Mouse (Mus musculus) neural tube, embryonic 15.5 days (tissue): ENCODE measurements at regions not wholly inside any gene's neighbourhood (a gene's known extent, or its start where the extent isn't known, plus 50 kb on each side); places are given as distances from the start of the nearest gene placed in this dataset.
"Not testable (repeated sequence)": the region's sequence is repeated elsewhere in the genome, so short reads cannot be mapped to it uniquely, and the experiment has no call there.

Source experiments
- ATAC-seq: fragments of 200-750 bp; cut with Nextera tagmentation; 2 replicates; pipeline ENCODE4 v1.8.0; 2017; ENCODE audit warnings: mild to moderate bottlenecking, moderate TSS enrichment, moderate library complexity; ENCODE audit not compliant: low FRiP score
- H3K27ac ChIP-seq: fragments of 300-500 bp; sonication (generic); replicated peaks from 2 replicates; pipeline ENCODE4 v1.5.1; 2015; ENCODE audit warnings: mild to moderate bottlenecking, inconsistent platforms
- H3K27me3 ChIP-seq: fragments of 300-500 bp; sonication (generic); replicated peaks from 2 replicates; pipeline ENCODE4 v1.6.1; 2015; ENCODE audit warnings: inconsistent platforms
- H3K36me3 ChIP-seq: fragments of 300-500 bp; sonication (generic); 2 replicates; pipeline ENCODE4 v1.6.1; 2015; ENCODE audit warnings: inconsistent platforms
- H3K4me1 ChIP-seq: fragments of 300-500 bp; sonication (generic); 2 replicates; pipeline ENCODE4 v1.6.1; 2015; ENCODE audit warnings: inconsistent platforms
- H3K4me2 ChIP-seq: fragments of 300-500 bp; sonication (generic); 2 replicates; pipeline ENCODE4 v1.6.1; 2015; ENCODE audit warnings: inconsistent platforms, mild to moderate bottlenecking, moderate library complexity
- H3K4me3 ChIP-seq: fragments of 300-500 bp; sonication (generic); replicated peaks from 2 replicates; pipeline ENCODE4 v1.5.1; 2015; ENCODE audit warnings: mild to moderate bottlenecking, inconsistent platforms
- H3K9ac ChIP-seq: fragments of 300-500 bp; sonication (generic); replicated peaks from 2 replicates; pipeline ENCODE4 v1.6.1; 2015; ENCODE audit warnings: mild to moderate bottlenecking, inconsistent platforms
- H3K9me3 ChIP-seq: fragments of 300-500 bp; sonication (generic); replicated peaks from 2 replicates; pipeline ENCODE4 v1.6.1; 2016; ENCODE audit warnings: inconsistent platforms
- WGBS: fragments of 180-500 bp; shearing (Covaris S2); methylation state at CpG from one replicate; pipeline ENCODE4 v1.1.7; 2015; ENCODE audit warnings: mixed read lengths; 5-methylcytosine and 5-hydroxymethylcytosine counted together

GRCm38 (mm10) chr17:82366001-82366400 is 627.8 kb upstream of the Slc8a1 start:
- H3K27me3 ChIP-seq, result no peaks in the 10 kb centered on the region
- no peaks in the 10 kb centered on the region for H3K9me3 ChIP-seq
- H3K4me1 ChIP-seq, result no peaks in the 10 kb centered on the region
- no peak overlapping the region for H3K4me3 ChIP-seq
- H3K27ac ChIP-seq, result no peak overlapping the region
- WGBS, result 87% methylated on average over 4 of the region's 4 CpGs
- H3K4me2 ChIP-seq, result no peak overlapping the region
- no peaks in the 10 kb centered on the region for H3K36me3 ChIP-seq
- no peak for ATAC-seq
- H3K9ac ChIP-seq, result no peak overlapping the region

- Histone ChIP-seq H3K27ac (no peak overlapping the region), H3K4me3 (no peak overlapping the region), H3K9ac (no peak overlapping the region), H3K36me3 (no peaks in the 10 kb centered on the region), H3K27me3 (no peaks in the 10 kb centered on the region), H3K9me3 (no peaks in the 10 kb centered on the region), H3K4me1 (no peaks in the 10 kb centered on the region), H3K4me2 (no peak overlapping the region)
- no peak for ATAC-seq
These were observed 610.5 kb upstream of the Slc8a1 start for GRCm38 (mm10) chr17:82348636-82349035.

- no peak for ATAC-seq
- no peak overlapping the region for H3K4me3 ChIP-seq
- 95% methylated on average over 5 of the region's 5 CpGs for WGBS
- no peak overlapping the region for H3K9ac ChIP-seq
- no peaks in the 10 kb centered on the region for H3K36me3 ChIP-seq
- no peaks in the 10 kb centered on the region for H3K4me1 ChIP-seq
- H3K9me3 ChIP-seq, result no peaks in the 10 kb centered on the region
- H3K27ac ChIP-seq, result no peak overlapping the region
- no peak overlapping the region for H3K4me2 ChIP-seq
- no peaks in the 10 kb centered on the region for H3K27me3 ChIP-seq
These were observed 593.3 kb upstream of the Slc8a1 start for GRCm38 (mm10) chr17:82331429-82331828.

GRCm38 (mm10) chr17:82312191-82312590 is 574.0 kb upstream of the Slc8a1 start:
- Histone ChIP-seq H3K9ac (no peak overlapping the region), H3K4me3 (no peak overlapping the region), H3K9me3 (no peaks in the 10 kb centered on the region), H3K4me1 (no peaks in the 10 kb centered on the region), H3K36me3 (no peaks in the 10 kb centered on the region), H3K27me3 (no peaks in the 10 kb centered on the region), H3K4me2 (no peak overlapping the region), H3K27ac (no peak overlapping the region)
- ATAC-seq, result no peak
- WGBS, result 85% methylated on average over 5 of the region's 5 CpGs

GRCm38 (mm10) chr17:82306347-82306746 is 568.2 kb upstream of the Slc8a1 start:
- H3K4me2 ChIP-seq, result no peak overlapping the region
- no peak overlapping the region for H3K27ac ChIP-seq
- no peak overlapping the region for H3K9ac ChIP-seq
- H3K4me1 ChIP-seq, result no peaks in the 10 kb centered on the region
- no peaks in the 10 kb centered on the region for H3K27me3 ChIP-seq
- no peaks in the 10 kb centered on the region for H3K9me3 ChIP-seq
- no peaks in the 10 kb centered on the region for H3K36me3 ChIP-seq
- ATAC-seq, result no peak
- H3K4me3 ChIP-seq, result no peak overlapping the region

GRCm38 (mm10) chr17:82277728-82278127 is 539.6 kb upstream of the Slc8a1 start:
- Histone ChIP-seq H3K9ac (no peak overlapping the region), H3K4me3 (no peak overlapping the region), H3K27ac (no peak overlapping the region), H3K27me3 (no peaks in the 10 kb centered on the region), H3K9me3 (no peaks in the 10 kb centered on the region), H3K4me2 (no peak overlapping the region), H3K4me1 (no peaks in the 10 kb centered on the region), H3K36me3 (no peaks in the 10 kb centered on the region)
- no peak for ATAC-seq
- WGBS, result 85% methylated on average over 3 of the region's 3 CpGs

GRCm38 (mm10) chr17:82273946-82274345 is 535.8 kb upstream of the Slc8a1 start:
- Histone ChIP-seq H3K27ac (no peak overlapping the region), H3K4me3 (no peak overlapping the region), H3K4me1 (no peaks in the 10 kb centered on the region), H3K27me3 (no peaks in the 10 kb centered on the region), H3K4me2 (no peak overlapping the region), H3K36me3 (no peaks in the 10 kb centered on the region), H3K9ac (no peak overlapping the region), H3K9me3 (no peaks in the 10 kb centered on the region)
- ATAC-seq, result no peak
- WGBS, result 88% methylated on average over 4 of the region's 4 CpGs

- no peak for ATAC-seq
- no peak overlapping the region for H3K9ac ChIP-seq
These were observed 534.7 kb upstream of the Slc8a1 start for GRCm38 (mm10) chr17:82272845-82273244.

GRCm38 (mm10) chr17:82266842-82267241 is 528.7 kb upstream of the Slc8a1 start:
- not testable (repeated sequence) for ATAC-seq, H3K4me1 ChIP-seq, H3K9me3 ChIP-seq, H3K27me3 ChIP-seq, H3K9ac ChIP-seq, H3K36me3 ChIP-seq, H3K4me2 ChIP-seq, H3K27ac ChIP-seq, H3K4me3 ChIP-seq
- WGBS, result 92% methylated on average over 5 of the region's 5 CpGs

More at GRCm38 (mm10) chr17:82272845-82273244, 534.7 kb upstream of the Slc8a1 start:
- Histone ChIP-seq H3K36me3 (no peaks in the 10 kb centered on the region), H3K4me1 (no peaks in the 10 kb centered on the region), H3K4me3 (no peak overlapping the region), H3K9me3 (no peaks in the 10 kb centered on the region), H3K4me2 (no peak overlapping the region), H3K27me3 (no peaks in the 10 kb centered on the region), H3K27ac (no peak overlapping the region)
- 95% methylated on average over 1 of the region's 1 CpGs for WGBS

- Histone ChIP-seq H3K4me3 (no peak overlapping the region), H3K9ac (no peak overlapping the region), H3K27ac (no peak overlapping the region), H3K4me2 (no peak overlapping the region), H3K4me1 (no peaks in the 10 kb centered on the region), H3K27me3 (no peaks in the 10 kb centered on the region), H3K9me3 (no peaks in the 10 kb centered on the region), H3K36me3 (no peaks in the 10 kb centered on the region)
- WGBS, result 94% methylated on average over 2 of the region's 2 CpGs
- ATAC-seq, result no peak
These were observed 514.2 kb upstream of the Slc8a1 start for GRCm38 (mm10) chr17:82252362-82252761.

- H3K9ac ChIP-seq, result no peak overlapping the region
- H3K9me3 ChIP-seq, result no peaks in the 10 kb centered on the region
- ATAC-seq, result no peak
- no peaks in the 10 kb centered on the region for H3K4me1 ChIP-seq
- H3K36me3 ChIP-seq, result no peaks in the 10 kb centered on the region
- H3K27ac ChIP-seq, result no peak overlapping the region
- H3K4me3 ChIP-seq, result no peak overlapping the region
- H3K4me2 ChIP-seq, result no peak overlapping the region
- no peaks in the 10 kb centered on the region for H3K27me3 ChIP-seq
These were observed 513.7 kb upstream of the Slc8a1 start for GRCm38 (mm10) chr17:82251841-82252240.

GRCm38 (mm10) chr17:82238361-82238760 is 500.2 kb upstream of the Slc8a1 start:
- no peaks in the 10 kb centered on the region for H3K27me3 ChIP-seq
- no peaks in the 10 kb centered on the region for H3K9me3 ChIP-seq
- ATAC-seq, result no peak
- 64% methylated on average over 1 of the region's 1 CpGs for WGBS
- no peak overlapping the region for H3K4me3 ChIP-seq
- no peaks in the 10 kb centered on the region for H3K36me3 ChIP-seq
- no peak overlapping the region for H3K4me2 ChIP-seq
- H3K27ac ChIP-seq, result no peak overlapping the region
- no peak overlapping the region for H3K9ac ChIP-seq
- H3K4me1 ChIP-seq, result no peaks in the 10 kb centered on the region

- H3K4me1 ChIP-seq, result no peaks in the 10 kb centered on the region
- no peak overlapping the region for H3K4me3 ChIP-seq
- H3K27ac ChIP-seq, result no peak overlapping the region
- WGBS, result 83% methylated on average over 2 of the region's 2 CpGs
- H3K9ac ChIP-seq, result no peak overlapping the region
- H3K36me3 ChIP-seq, result no peaks in the 10 kb centered on the region
- no peaks in the 10 kb centered on the region for H3K27me3 ChIP-seq
- no peak for ATAC-seq
- H3K9me3 ChIP-seq, result no peaks in the 10 kb centered on the region
- no peak overlapping the region for H3K4me2 ChIP-seq
These were observed 499.3 kb upstream of the Slc8a1 start for GRCm38 (mm10) chr17:82237456-82237855.
